Mouse (Mus musculus): ENCODE measurements around the gene Gm38392. TPM values are rescaled to one million over a fixed set of nuclear protein-coding genes. Genes with fewer than 3 reads are reported as not detected.

The Gm38392 gene
- total and polyA plus RNA-seq, 2 experiments from 2014 or later = 0.16 TPM; not detected in 1

- no peaks in the 10 kb centered on the region for H3K36me3 ChIP-seq (ENCODE audit: insufficient read depth)
- H3K9me3 ChIP-seq (ENCODE audit: low read length) = no peaks in the 10 kb centered on the region
- H3K4me1 ChIP-seq (ENCODE audit: insufficient read depth) = no peaks in the 10 kb centered on the region
- H3K4me3 ChIP-seq (ENCODE audit: low read depth, low read length) = no peak overlapping the region
- no peaks in the 10 kb centered on the region; the same call in 1 of the 2 replicates for H3K27me3 ChIP-seq (ENCODE audit: insufficient read depth, low read length)
- ATAC-seq = peak; percentile 43
- 65% methylated on average over 6 of the region's 6 CpGs for WGBS
- H3K27ac ChIP-seq (ENCODE audit: low read depth, low read length) = no peak overlapping the region
- no peak for DNase-seq
- no peak for TF ChIP-seq CTCF (IDR thresholded peaks at IDR 0.05; ENCODE audit: low read depth)
- H3K9ac ChIP-seq = no peak overlapping the region
- no peak overlapping the region for H3K4me2 ChIP-seq (ENCODE audit: low read depth)
These were observed 31.1 kb downstream of the Gm38392 start for GRCm38 (mm10) chr3:88255950-88256349.

GRCm38 (mm10) chr3:88254268-88254926 lies 32.6 kb downstream of the Gm38392 start, which contains the start of gene Rhbg:
Gene Rhbg (minus strand): TSS chr3:88254709.
- no peak within 1 kb of the TSS for H3K27ac ChIP-seq (ENCODE audit: low read depth, low read length)
- H3K36me3 ChIP-seq (ENCODE audit: insufficient read depth) = no peaks in the 10 kb centered on the region
- ATAC-seq (peak; percentile 16; the same call in 1 of the 2 replicates), DNase-seq (no peak)
- H3K9me3 ChIP-seq (ENCODE audit: low read length) = no peaks in the 10 kb centered on the region
- H3K27me3 ChIP-seq (ENCODE audit: insufficient read depth, low read length) = no peaks in the 10 kb centered on the region; the same call in 1 of the 2 replicates
- peak within 1 kb of the TSS; percentile 40; the same call in 1 of the 2 replicates for H3K9ac ChIP-seq
- H3K4me3 ChIP-seq (ENCODE audit: low read depth, low read length) = peak within 1 kb of the TSS; percentile 32
- H3K4me1 ChIP-seq (ENCODE audit: insufficient read depth) = no peaks in the 10 kb centered on the region
- H3K4me2 ChIP-seq (ENCODE audit: low read depth) = peak within 1 kb of the TSS; percentile 57
- TF ChIP-seq CTCF (IDR thresholded peaks at IDR 0.05; ENCODE audit: low read depth) = no peak
- 5% methylated on average over 33 of the region's 34 CpGs for WGBS

GRCm38 (mm10) chr3:88252739-88253138 lies 34.3 kb downstream of the Gm38392 start:
- no peaks in the 10 kb centered on the region for H3K9me3 ChIP-seq (ENCODE audit: low read length)
- no peak overlapping the region for H3K9ac ChIP-seq
- H3K4me3 ChIP-seq (ENCODE audit: low read depth, low read length) = no peak overlapping the region
- no peaks in the 10 kb centered on the region; the same call in 1 of the 2 replicates for H3K27me3 ChIP-seq (ENCODE audit: insufficient read depth, low read length)
- no peak overlapping the region for H3K4me2 ChIP-seq (ENCODE audit: low read depth)
- no peak for DNase-seq
- WGBS = 82% methylated on average over 6 of the region's 6 CpGs
- H3K27ac ChIP-seq (ENCODE audit: low read depth, low read length) = no peak overlapping the region
- H3K36me3 ChIP-seq (ENCODE audit: insufficient read depth) = no peaks in the 10 kb centered on the region
- H3K4me1 ChIP-seq (ENCODE audit: insufficient read depth) = no peaks in the 10 kb centered on the region
- TF ChIP-seq CTCF (IDR thresholded peaks at IDR 0.05; ENCODE audit: low read depth) = no peak
- ATAC-seq = no peak

GRCm38 (mm10) chr3:88248406-88248805 lies 38.6 kb downstream of the Gm38392 start:
- H3K36me3 ChIP-seq (ENCODE audit: insufficient read depth) = no peaks in the 10 kb centered on the region
- WGBS = 58% methylated on average over 11 of the region's 11 CpGs
- H3K4me3 ChIP-seq (ENCODE audit: low read depth, low read length) = no peak overlapping the region
- H3K27me3 ChIP-seq (ENCODE audit: insufficient read depth, low read length) = no peaks in the 10 kb centered on the region
- no peak overlapping the region for H3K27ac ChIP-seq (ENCODE audit: low read depth, low read length)
- no peak for DNase-seq
- no peak for ATAC-seq
- H3K9ac ChIP-seq = no peak overlapping the region
- no peak overlapping the region for H3K4me2 ChIP-seq (ENCODE audit: low read depth)
- no peak for TF ChIP-seq CTCF (IDR thresholded peaks at IDR 0.05; ENCODE audit: low read depth)
- H3K4me1 ChIP-seq (ENCODE audit: insufficient read depth) = no peaks in the 10 kb centered on the region
- H3K9me3 ChIP-seq (ENCODE audit: low read length) = no peaks in the 10 kb centered on the region

- WGBS = 75% methylated on average over 9 of the region's 9 CpGs
- DNase-seq = no peak
- H3K36me3 ChIP-seq (ENCODE audit: insufficient read depth) = no peaks in the 10 kb centered on the region
These were observed 39.3 kb downstream of the Gm38392 start for GRCm38 (mm10) chr3:88247666-88248065.

GRCm38 (mm10) chr3:88245811-88246210 lies 41.2 kb downstream of the Gm38392 start:
- Histone ChIP-seq H3K9ac (no peak overlapping the region), H3K4me3 (ENCODE audit: low read depth, low read length) (no peak overlapping the region), H3K9me3 (ENCODE audit: low read length) (no peaks in the 10 kb centered on the region), H3K27ac (ENCODE audit: low read depth, low read length) (no peak overlapping the region), H3K27me3 (ENCODE audit: insufficient read depth, low read length) (no peaks in the 10 kb centered on the region), H3K4me1 (ENCODE audit: insufficient read depth) (peaks cover 14% of the 10 kb centered on the region; the same call in 1 of the 2 replicates), H3K36me3 (ENCODE audit: insufficient read depth) (no peaks in the 10 kb centered on the region), H3K4me2 (ENCODE audit: low read depth) (no peak overlapping the region)
- ATAC-seq (no peak), DNase-seq (peak; percentile 60)
- peak; percentile 89 for TF ChIP-seq CTCF (IDR thresholded peaks at IDR 0.05; ENCODE audit: low read depth)
- WGBS = 19% methylated on average over 13 of the region's 13 CpGs

More at GRCm38 (mm10) chr3:88247666-88248065, 39.3 kb downstream of the Gm38392 start:
- H3K4me3 ChIP-seq (ENCODE audit: low read depth, low read length) = no peak overlapping the region
- ATAC-seq = no peak
- H3K4me2 ChIP-seq (ENCODE audit: low read depth) = no peak overlapping the region
- no peak for TF ChIP-seq CTCF (IDR thresholded peaks at IDR 0.05; ENCODE audit: low read depth)
- no peaks in the 10 kb centered on the region for H3K27me3 ChIP-seq (ENCODE audit: insufficient read depth, low read length)
- no peak overlapping the region for H3K9ac ChIP-seq
- H3K9me3 ChIP-seq (ENCODE audit: low read length) = no peaks in the 10 kb centered on the region
- H3K4me1 ChIP-seq (ENCODE audit: insufficient read depth) = no peaks in the 10 kb centered on the region
- no peak overlapping the region for H3K27ac ChIP-seq (ENCODE audit: low read depth, low read length)

GRCm38 (mm10) chr3:88244071-88244470 lies 42.9 kb downstream of the Gm38392 start:
- WGBS = 0% methylated on average over 2 of the region's 2 CpGs
- H3K4me1 ChIP-seq (ENCODE audit: insufficient read depth) = peaks cover 15% of the 10 kb centered on the region; the same call in 1 of the 2 replicates
- ATAC-seq = no peak
- no peak overlapping the region for H3K4me2 ChIP-seq (ENCODE audit: low read depth)
- TF ChIP-seq CTCF (IDR thresholded peaks at IDR 0.05; ENCODE audit: low read depth) = peak; percentile 92
- no peak overlapping the region for H3K27ac ChIP-seq (ENCODE audit: low read depth, low read length)
- H3K9me3 ChIP-seq (ENCODE audit: low read length) = no peaks in the 10 kb centered on the region
- H3K36me3 ChIP-seq (ENCODE audit: insufficient read depth) = no peaks in the 10 kb centered on the region
- no peak overlapping the region for H3K9ac ChIP-seq
- no peaks in the 10 kb centered on the region for H3K27me3 ChIP-seq (ENCODE audit: insufficient read depth, low read length)
- no peak overlapping the region for H3K4me3 ChIP-seq (ENCODE audit: low read depth, low read length)
- peak; percentile 77 for DNase-seq

Data from forebrain, postnatal 0 days (tissue).